8 mouse cellular contexts compared by ENCODE assay signal in the genomic region with DNA sequence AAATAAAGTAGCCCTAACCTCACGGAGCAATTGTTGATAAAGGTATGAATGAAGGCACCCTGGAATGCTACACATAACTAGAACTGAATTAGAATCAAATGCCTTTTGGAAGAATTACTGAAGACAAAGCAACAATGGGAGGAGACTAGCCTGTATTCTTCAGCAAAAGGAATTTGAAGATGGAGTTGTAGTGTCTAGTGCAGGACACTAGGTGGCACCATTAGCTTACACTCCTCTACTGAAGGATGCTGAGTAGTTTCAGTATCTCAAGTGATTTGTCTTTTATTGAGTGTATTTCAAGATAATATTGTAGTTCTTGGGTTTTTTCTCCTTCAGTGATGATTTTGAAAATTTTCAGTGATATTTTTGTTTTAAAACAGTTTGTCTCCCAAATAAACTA.
DNase-seq lines count a peak whose midpoint lies in the region; ATAC-seq and TF ChIP-seq lines count a peak whose summit lies in the region.

No protein-coding gene starts in this region.

- ATAC-seq in CD4-positive, CD25-positive, alpha-beta regulatory T cell, adult 4 months = peak; percentile 96
- ATAC-seq in hindbrain, embryonic 14.5 days (ENCODE audit: low FRiP score) = peak; percentile 48; the same call in 1 of the 2 replicates
- peak; percentile 84 for ATAC-seq in monocyte, adult 5-6 weeks (replicated peaks; ENCODE audit: insufficient number of reproducible peaks, low FRiP score, low TSS enrichment, poor library complexity, severe bottlenecking)

- no peak for TF ChIP-seq POLR2A in embryonic fibroblast, embryonic 13.5 days (IDR thresholded peaks at IDR 0.05; ENCODE audit: low read depth, low read length)

- H3K9ac ChIP-seq in hindbrain, embryonic 14.5 days = no peak overlapping the region

- H3K4me3 ChIP-seq in embryonic fibroblast, embryonic 13.5 days (ENCODE audit: insufficient read depth, low read length) = no peak overlapping the region
- no peak overlapping the region for H3K4me3 ChIP-seq in hindbrain, embryonic 14.5 days (replicated peaks; ENCODE audit: low read length)

- 30% methylated on average over 1 of the region's 1 CpGs for WGBS in hindbrain, embryonic 14.5 days

- no peaks in the 10 kb centered on the region for H3K36me3 ChIP-seq in hindbrain, embryonic 14.5 days (replicated peaks; ENCODE audit: control insufficient read depth, insufficient read depth)

- no peak overlapping the region for H3K4me2 ChIP-seq in hindbrain, embryonic 14.5 days (replicated peaks)

- H3K9me3 ChIP-seq in hindbrain, embryonic 14.5 days (ENCODE audit: control insufficient read depth, low read length) = no peaks in the 10 kb centered on the region

- DNase-seq in 3T3-L1 (ENCODE audit: low read depth, low spot score) = peak; percentile 94
- peak; percentile 73 for DNase-seq in brain, embryonic 18.5 days (ENCODE audit: low read depth, low spot score)
- peak; percentile 93 for DNase-seq in hindbrain, embryonic 14.5 days (ENCODE audit: low spot score)
- peak; percentile 56 to 81 for DNase-seq in left cerebral cortex, postnatal 10 days (ENCODE audit: extremely low spot score in 1 of 2, low spot score in 2 of 2)
- DNase-seq in thymus, postnatal 14 days = peak; percentile 62

- intact Hi-C loops in left cerebral cortex, postnatal 10 days (cut with DNase I) = loop anchor here (2.0 to 10.0 kb wide), 4 partner anchors 358 to 604 kb away; no protein-coding TSS in a partner anchor

- no peak overlapping the region for H3K27ac ChIP-seq in embryonic fibroblast, embryonic 13.5 days (ENCODE audit: insufficient read depth, low read length)
- H3K27ac ChIP-seq in hindbrain, embryonic 14.5 days = no peak overlapping the region

- 0 out of 2 replicates have a peak, but pooled peaks cover 2% of the 10 kb centered on the region for H3K4me1 ChIP-seq in embryonic fibroblast, embryonic 13.5 days (ENCODE audit: control insufficient read depth, insufficient read depth, low read length)
- no peaks in the 10 kb centered on the region for H3K4me1 ChIP-seq in hindbrain, embryonic 14.5 days (replicated peaks; ENCODE audit: control insufficient read depth, insufficient read depth, low read length)

- peak; percentile 8; the same call in 1 of the 2 replicates for TF ChIP-seq CTCF in embryonic fibroblast, embryonic 13.5 days (IDR thresholded peaks at IDR 0.05; ENCODE audit: borderline replicate concordance, insufficient read depth, low read length)

- H3K27me3 ChIP-seq in hindbrain, embryonic 14.5 days (ENCODE audit: control insufficient read depth, insufficient read depth, low read length) = no peaks in the 10 kb centered on the region
